Mouse (Mus musculus) heart, embryonic 16.5 days (tissue): ENCODE measurements at regions not wholly inside any gene's neighbourhood (a gene's known extent, or its start where the extent isn't known, plus 50 kb on each side); places are given as distances from the start of the nearest gene placed in this dataset.

Experiments used
- ATAC-seq: fragments of 200-750 bp; cut with Nextera tagmentation; replicated peaks from 2 replicates; pipeline ENCODE4 v1.8.0; 2017; ENCODE audit warnings: moderate number of reproducible peaks; ENCODE audit not compliant: insufficient read depth, low FRiP score; ENCODE audit errors: extremely low read depth
- H3K27ac ChIP-seq: fragments of 300-500 bp; sonication (generic); 2 replicates; pipeline ENCODE4 v1.5.1; 2014; ENCODE audit warnings: mild to moderate bottlenecking, low read length, control low read depth, moderate library complexity
- H3K27me3 ChIP-seq: fragments of 300-500 bp; sonication (generic); 2 replicates; pipeline ENCODE4 v1.6.1; 2014; ENCODE audit warnings: low read length, mixed read lengths; ENCODE audit not compliant: control insufficient read depth, insufficient read depth
- H3K36me3 ChIP-seq: fragments of 300-500 bp; sonication (generic); 2 replicates; pipeline ENCODE4 v1.6.1; 2014; ENCODE audit not compliant: control insufficient read depth, insufficient read depth
- H3K4me1 ChIP-seq: fragments of 300-500 bp; sonication (generic); 2 replicates; pipeline ENCODE4 v1.6.1; 2014; ENCODE audit warnings: low read length, mixed read lengths; ENCODE audit not compliant: control insufficient read depth, insufficient read depth
- H3K4me2 ChIP-seq: fragments of 300-500 bp; sonication (generic); 2 replicates; pipeline ENCODE4 v1.6.1; 2014; ENCODE audit warnings: low read depth, mild to moderate bottlenecking, control low read depth, low read length
- H3K4me3 ChIP-seq: fragments of 300-500 bp; sonication (generic); 2 replicates; pipeline ENCODE4 v1.5.1; 2014; ENCODE audit warnings: mild to moderate bottlenecking, control low read depth, low read length
- H3K9ac ChIP-seq: fragments of 300-500 bp; sonication (generic); 2 replicates; pipeline ENCODE4 v1.6.1; 2014; ENCODE audit warnings: low read length, control low read depth
- H3K9me3 ChIP-seq: fragments of 300-500 bp; sonication (generic); replicated peaks from 2 replicates; pipeline ENCODE4 v1.6.1; 2016; ENCODE audit warnings: low read length; ENCODE audit not compliant: control insufficient read depth
- WGBS: fragments of 180-500 bp; shearing (Covaris S2); extraction: QIAGEN DNeasy Blood & Tissue Kit; methylation state at CpG from one replicate; pipeline ENCODE4 v1.1.7; 2014; 5-methylcytosine and 5-hydroxymethylcytosine counted together

GRCm38 (mm10) chr11:114127426-114127825, 60.6 kb upstream of the Sdk2 start:
- no peak overlapping the region for H3K4me2 ChIP-seq
- no peak overlapping the region for H3K27ac ChIP-seq
- H3K4me3 ChIP-seq, result no peak overlapping the region
- H3K27me3 ChIP-seq, result 0 out of 2 replicates have a peak, but pooled peaks cover 2% of the 10 kb centered on the region
- no peak for ATAC-seq
- 0 out of 2 replicates have a peak, but pooled peaks cover 3% of the 10 kb centered on the region for H3K4me1 ChIP-seq
- no peaks in the 10 kb centered on the region for H3K9me3 ChIP-seq
- H3K36me3 ChIP-seq, result no peaks in the 10 kb centered on the region
- no peak overlapping the region for H3K9ac ChIP-seq
- WGBS, result 36% methylated on average over 8 of the region's 8 CpGs

- WGBS, result 43% methylated on average over 12 of the region's 13 CpGs
- H3K9ac ChIP-seq, result no peak overlapping the region
Observed at GRCm38 (mm10) chr11:114122175-114122574, 55.3 kb upstream of the Sdk2 start.

GRCm38 (mm10) chr11:114119135-114119534, 52.3 kb upstream of the Sdk2 start:
- Histone ChIP-seq H3K27ac (no peak overlapping the region), H3K9ac (no peak overlapping the region), H3K4me1 (no peaks in the 10 kb centered on the region), H3K27me3 (no peaks in the 10 kb centered on the region), H3K4me3 (no peak overlapping the region), H3K36me3 (no peaks in the 10 kb centered on the region), H3K9me3 (no peaks in the 10 kb centered on the region), H3K4me2 (no peak overlapping the region)
- WGBS, result 78% methylated on average over 9 of the region's 9 CpGs
- ATAC-seq, result no peak

More at GRCm38 (mm10) chr11:114122175-114122574, 55.3 kb upstream of the Sdk2 start:
- Histone ChIP-seq H3K36me3 (no peaks in the 10 kb centered on the region), H3K27me3 (no peaks in the 10 kb centered on the region), H3K4me3 (no peak overlapping the region), H3K4me2 (no peak overlapping the region), H3K27ac (no peak overlapping the region), H3K4me1 (no peaks in the 10 kb centered on the region), H3K9me3 (no peaks in the 10 kb centered on the region)
- ATAC-seq, result no peak
